Mouse (Mus musculus) lung, adult 2 months (tissue): ENCODE measurements around the gene Rgl1.

ENCODE experiments used
- CTCF ChIP-seq: fragments of 200-500 bp; IDR thresholded peaks from 2 replicates; pipeline ENCODE4 v1.5.1; 2011; ENCODE audit warnings: mild to moderate bottlenecking, low read length, control low read depth; ENCODE audit not compliant: insufficient read depth
- POLR2A ChIP-seq: fragments of 200-500 bp; IDR thresholded peaks from 2 replicates; pipeline ENCODE4 v1.6.1; 2011; ENCODE audit warnings: low read depth, mild to moderate bottlenecking, control low read depth, low read length, borderline replicate concordance; ENCODE audit errors: extremely low read depth

DNA sequence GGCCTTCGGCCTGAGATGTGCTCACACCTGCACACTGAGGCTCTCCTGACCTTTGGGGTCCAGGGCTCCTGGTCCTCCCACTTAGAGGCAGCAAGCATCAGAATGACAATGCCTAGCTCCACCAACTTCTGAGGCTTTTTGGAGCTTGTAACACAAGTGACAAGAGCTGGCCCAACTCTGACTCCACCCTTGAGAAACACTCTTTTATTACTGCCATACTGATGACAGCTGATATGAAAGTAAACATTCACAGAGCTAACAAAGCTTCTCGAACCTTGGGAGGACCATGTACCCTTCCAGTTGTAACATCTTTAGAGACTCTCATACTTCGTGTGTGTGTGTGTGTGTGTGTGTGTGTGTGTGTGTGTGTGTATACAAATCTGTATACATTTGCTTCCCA lies 40.1 kb downstream of the Rgl1 start:
- no peak for TF ChIP-seq CTCF
- no peak for TF ChIP-seq POLR2A
